Mouse (Mus musculus) macrophage (primary cell): Measurements from ENCODE around the gene Wnt11. TPM values are rescaled to one million over a fixed set of nuclear protein-coding genes. Genes with fewer than 3 reads are reported as not detected.

Experiments
- H3K27ac ChIP-seq: fragments of 350-480 bp; formaldehyde crosslinking; 2 replicates; pipeline ENCODE4 v1.9.0; 2021
- H3K36me3 ChIP-seq: fragments of 350-480 bp; formaldehyde crosslinking; 2 replicates; pipeline ENCODE4 v1.9.0; 2021; ENCODE audit errors: inconsistent target
- H3K4me3 ChIP-seq: fragments of 350-480 bp; formaldehyde crosslinking; 2 replicates; pipeline ENCODE4 v1.9.0; 2021; ENCODE audit errors: inconsistent target
- H3K79me2 ChIP-seq: fragments of 350-480 bp; formaldehyde crosslinking; 2 replicates; pipeline ENCODE4 v1.9.0; 2021; ENCODE audit errors: inconsistent target
- WGBS: methylation state at CpG from one replicate; pipeline ENCODE4 v1.1.7; 2026; ENCODE audit warnings: inconsistent platforms; ENCODE audit not compliant: missing documents; 5-methylcytosine and 5-hydroxymethylcytosine counted together
- polyA plus RNA-seq: library from polyadenylated mRNA; stranded (reverse); fragments of 250-400 nt; gene quantifications from 3 replicates; pipeline ENCODE4 v1.2.4, GENCODE M21; 2018; ENCODE audit warnings: inconsistent platforms

Wnt11 gene
- polyA plus RNA-seq, 1 experiment from 2014 or later, result not detected

GRCm38 (mm10) chr7:98806961-98807360 lies 28.0 kb upstream of the Wnt11 start:
- 94% methylated on average over 2 of the region's 3 CpGs for WGBS
- Histone ChIP-seq H3K27ac (no peak overlapping the region), H3K79me2 (no peaks in the 10 kb centered on the region), H3K4me3 (no peak overlapping the region), H3K36me3 (no peaks in the 10 kb centered on the region)

- no peak overlapping the region for H3K27ac ChIP-seq
- H3K4me3 ChIP-seq, result no peak overlapping the region
- 24% methylated on average over 6 of the region's 6 CpGs for WGBS
- H3K36me3 ChIP-seq, result no peaks in the 10 kb centered on the region
- no peaks in the 10 kb centered on the region for H3K79me2 ChIP-seq
These were observed 25.5 kb upstream of the Wnt11 start for GRCm38 (mm10) chr7:98809372-98809771.

GRCm38 (mm10) chr7:98810619-98811018 lies 24.3 kb upstream of the Wnt11 start:
- no peak overlapping the region for H3K4me3 ChIP-seq
- WGBS, result 95% methylated on average over 2 of the region's 2 CpGs
- H3K36me3 ChIP-seq, result no peaks in the 10 kb centered on the region
- H3K79me2 ChIP-seq, result no peaks in the 10 kb centered on the region
- H3K27ac ChIP-seq, result no peak overlapping the region

DNA sequence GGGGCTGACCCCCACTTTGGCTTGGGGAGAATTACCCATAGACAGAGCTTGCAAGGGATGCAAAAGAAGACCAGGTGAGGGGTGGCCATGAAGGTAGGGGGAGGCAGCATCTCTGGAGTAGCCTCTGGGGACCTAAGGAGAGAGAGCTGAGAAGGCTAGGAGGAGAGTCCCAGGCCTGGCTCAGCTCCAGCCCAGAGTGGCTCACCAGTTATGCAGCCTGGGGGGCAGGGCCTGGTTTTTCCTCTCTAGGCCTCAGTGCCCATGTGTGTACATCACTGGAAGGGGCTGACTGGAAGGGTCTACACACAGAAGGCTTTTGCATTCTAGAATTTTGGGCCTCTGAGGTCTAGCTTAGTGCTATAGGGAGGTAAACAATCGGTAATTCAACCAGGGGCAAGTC lies 14.4 kb upstream of the Wnt11 start:
- Histone ChIP-seq H3K4me3 (no peak overlapping the region), H3K36me3 (no peaks in the 10 kb centered on the region), H3K27ac (no peak overlapping the region), H3K79me2 (no peaks in the 10 kb centered on the region)
- 100% methylated on average over 1 of the region's 1 CpGs for WGBS

DNA sequence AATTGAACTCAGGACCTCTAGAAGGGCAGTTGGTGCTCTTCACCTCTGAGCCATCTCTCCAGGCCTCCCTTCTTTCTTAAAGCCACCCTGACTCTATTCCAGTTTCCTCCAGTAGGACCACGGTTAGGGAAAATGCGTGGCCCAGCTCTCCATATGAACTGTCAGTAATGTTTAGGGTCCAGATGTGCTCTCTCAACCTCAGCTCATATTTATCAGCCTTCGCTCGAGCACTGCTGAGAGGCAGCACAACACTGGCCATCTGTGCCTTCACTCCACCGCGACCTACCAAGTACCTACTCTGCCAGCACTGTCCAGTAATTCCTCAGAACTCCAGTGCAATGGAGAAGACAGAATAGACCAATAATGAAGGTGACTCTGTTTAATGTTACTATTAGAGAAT lies 12.0 kb upstream of the Wnt11 start:
- WGBS, result 99% methylated on average over 6 of the region's 6 CpGs
- no peaks in the 10 kb centered on the region for H3K36me3 ChIP-seq

GRCm38 (mm10) chr7:98823896-98824822 lies 10.8 kb upstream of the Wnt11 start:
- H3K4me3 ChIP-seq, result no peak overlapping the region
- WGBS, result 96% methylated on average over 15 of the region's 15 CpGs
- no peaks in the 10 kb centered on the region for H3K36me3 ChIP-seq
- no peaks in the 10 kb centered on the region for H3K79me2 ChIP-seq
- no peak overlapping the region for H3K27ac ChIP-seq

More for the DNA sequence above, 12.0 kb upstream of the Wnt11 start:
- no peak overlapping the region for H3K4me3 ChIP-seq
- no peak overlapping the region for H3K27ac ChIP-seq
- H3K79me2 ChIP-seq, result no peaks in the 10 kb centered on the region

DNA sequence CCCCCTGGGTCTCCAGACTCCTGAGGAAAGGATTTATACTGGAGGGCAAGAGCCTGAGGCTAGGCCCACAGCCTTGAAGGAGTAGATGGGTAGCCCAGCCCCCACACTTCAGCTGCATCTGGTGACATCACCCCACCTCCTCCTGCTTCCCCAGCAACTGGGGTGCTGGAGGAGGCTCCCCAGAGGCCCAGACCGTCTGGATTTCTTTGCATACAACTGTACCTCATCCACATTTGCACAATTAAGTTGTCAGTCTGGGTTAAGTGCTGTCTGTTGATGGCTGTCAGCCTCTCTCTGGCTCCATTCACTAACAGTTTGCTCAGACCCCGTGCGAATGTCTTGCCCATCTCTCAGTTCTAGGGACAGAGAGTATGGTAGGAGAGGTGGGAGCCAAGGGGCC lies 6.9 kb upstream of the Wnt11 start:
- Histone ChIP-seq H3K79me2 (no peaks in the 10 kb centered on the region), H3K27ac (no peak overlapping the region), H3K36me3 (no peaks in the 10 kb centered on the region), H3K4me3 (no peak overlapping the region)
- 81% methylated on average over 3 of the region's 3 CpGs for WGBS

DNA sequence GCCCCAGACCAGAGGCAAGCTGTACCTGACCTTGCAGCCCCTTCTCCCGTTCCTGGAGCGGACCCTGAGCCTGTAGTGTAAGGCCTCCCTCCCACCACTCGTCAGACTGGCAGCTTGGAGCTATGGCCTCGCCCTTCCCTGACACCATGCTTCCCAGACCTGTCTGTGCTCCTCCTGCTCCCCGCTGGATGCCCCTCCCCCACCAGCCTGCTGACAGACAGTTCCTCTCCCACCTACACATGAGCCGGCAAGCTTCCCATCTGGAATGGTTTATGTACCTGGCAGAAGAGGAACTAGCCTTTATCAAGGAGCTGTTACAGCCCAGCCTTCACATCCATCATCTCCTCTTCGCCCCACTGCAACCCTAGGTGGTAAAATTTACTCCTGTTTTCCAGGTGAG lies 6.0 kb upstream of the Wnt11 start:
- H3K79me2 ChIP-seq, result no peaks in the 10 kb centered on the region
- no peak overlapping the region for H3K27ac ChIP-seq
- no peak overlapping the region for H3K4me3 ChIP-seq
- 79% methylated on average over 7 of the region's 7 CpGs for WGBS
- no peaks in the 10 kb centered on the region for H3K36me3 ChIP-seq

DNA sequence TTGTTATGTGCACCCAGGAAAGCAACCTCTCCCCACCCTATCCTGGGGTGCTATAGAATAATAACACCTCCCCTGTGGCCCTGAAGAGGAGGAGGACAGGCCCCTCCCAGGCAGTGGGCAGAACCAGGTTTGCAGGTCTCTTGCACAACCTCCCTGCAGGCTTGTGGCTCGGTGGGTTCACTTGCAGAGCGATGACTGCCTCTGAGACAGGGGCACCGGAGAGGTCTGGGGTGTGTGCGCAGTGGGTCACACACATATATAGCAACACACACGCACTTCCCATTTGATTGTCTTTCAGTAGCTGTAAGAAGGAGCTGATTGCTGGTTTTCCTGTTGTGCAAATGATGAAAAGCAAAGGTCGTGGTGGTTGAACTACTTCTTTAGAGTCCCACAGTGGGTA lies 3.6 kb upstream of the Wnt11 start:
- no peak overlapping the region for H3K27ac ChIP-seq
- H3K79me2 ChIP-seq, result no peaks in the 10 kb centered on the region
- 15% methylated on average over 6 of the region's 6 CpGs for WGBS
- no peaks in the 10 kb centered on the region for H3K36me3 ChIP-seq
- H3K4me3 ChIP-seq, result no peak overlapping the region

GRCm38 (mm10) chr7:98835519-98836441 lies 868 bp downstream of the Wnt11 start:
- no peak overlapping the region for H3K27ac ChIP-seq
- no peaks in the 10 kb centered on the region for H3K79me2 ChIP-seq
- H3K4me3 ChIP-seq, result no peak overlapping the region
- 3% methylated on average over 45 of the region's 46 CpGs for WGBS
- H3K36me3 ChIP-seq, result no peaks in the 10 kb centered on the region

DNA sequence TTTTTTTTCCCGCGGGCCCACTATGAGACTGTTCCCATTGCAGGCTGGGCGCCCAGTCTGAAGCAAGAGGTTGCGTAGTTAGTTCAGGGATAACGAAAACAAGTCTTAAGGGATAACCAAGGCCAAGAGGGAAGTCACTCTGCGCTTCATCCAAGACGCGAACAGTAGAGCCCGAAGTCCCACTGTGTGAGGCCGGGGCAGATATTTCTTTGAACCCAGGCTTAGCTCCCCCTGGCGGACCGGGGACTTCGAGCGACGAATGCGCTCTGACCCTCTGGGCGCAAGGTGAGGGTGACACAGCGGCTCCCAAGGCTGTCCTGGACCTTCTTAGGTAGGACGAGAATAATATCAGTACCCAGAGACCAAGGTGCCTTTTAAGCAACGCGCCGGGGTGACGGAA lies 1.7 kb downstream of the Wnt11 start:
- 3% methylated on average over 23 of the region's 23 CpGs for WGBS
- Histone ChIP-seq H3K4me3 (no peak overlapping the region), H3K27ac (no peak overlapping the region), H3K79me2 (no peaks in the 10 kb centered on the region), H3K36me3 (no peaks in the 10 kb centered on the region)

- no peaks in the 10 kb centered on the region for H3K36me3 ChIP-seq
- 4% methylated on average over 16 of the region's 17 CpGs for WGBS
- no peak overlapping the region for H3K4me3 ChIP-seq
- H3K27ac ChIP-seq, result no peak overlapping the region
- no peaks in the 10 kb centered on the region for H3K79me2 ChIP-seq
These were observed 3.0 kb downstream of the Wnt11 start for GRCm38 (mm10) chr7:98837901-98838300.

DNA sequence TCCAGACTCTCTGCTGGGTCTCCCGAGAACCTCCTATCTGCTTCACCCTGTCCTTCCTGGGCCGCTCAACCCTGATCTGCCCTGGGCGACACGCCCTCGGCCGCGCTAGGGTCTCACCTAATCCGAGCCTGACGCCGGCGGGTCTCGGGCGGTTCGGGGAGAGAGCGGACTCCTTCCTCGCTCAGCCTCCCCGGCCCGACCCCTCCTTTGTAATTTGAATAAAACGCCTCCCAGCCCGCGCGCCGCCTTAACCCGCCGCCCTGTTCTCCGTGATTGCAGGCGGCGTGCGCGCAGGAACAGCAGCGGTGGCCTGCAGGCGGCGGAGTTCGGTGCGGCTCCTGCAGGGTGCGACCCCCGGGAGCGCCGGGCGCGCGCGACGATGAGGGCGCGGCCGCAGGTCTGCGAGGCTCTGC lies 3.8 kb downstream of the Wnt11 start:
- H3K79me2 ChIP-seq, result no peaks in the 10 kb centered on the region
- H3K27ac ChIP-seq, result no peak overlapping the region
- no peaks in the 10 kb centered on the region for H3K36me3 ChIP-seq
- WGBS, result 1% methylated on average over 47 of the region's 48 CpGs
- no peak overlapping the region for H3K4me3 ChIP-seq

GRCm38 (mm10) chr7:98839312-98839711 lies 4.4 kb downstream of the Wnt11 start:
- H3K27ac ChIP-seq, result no peak overlapping the region
- 19% methylated on average over 12 of the region's 12 CpGs for WGBS
- no peak overlapping the region for H3K4me3 ChIP-seq
- H3K36me3 ChIP-seq, result no peaks in the 10 kb centered on the region
- no peaks in the 10 kb centered on the region for H3K79me2 ChIP-seq

DNA sequence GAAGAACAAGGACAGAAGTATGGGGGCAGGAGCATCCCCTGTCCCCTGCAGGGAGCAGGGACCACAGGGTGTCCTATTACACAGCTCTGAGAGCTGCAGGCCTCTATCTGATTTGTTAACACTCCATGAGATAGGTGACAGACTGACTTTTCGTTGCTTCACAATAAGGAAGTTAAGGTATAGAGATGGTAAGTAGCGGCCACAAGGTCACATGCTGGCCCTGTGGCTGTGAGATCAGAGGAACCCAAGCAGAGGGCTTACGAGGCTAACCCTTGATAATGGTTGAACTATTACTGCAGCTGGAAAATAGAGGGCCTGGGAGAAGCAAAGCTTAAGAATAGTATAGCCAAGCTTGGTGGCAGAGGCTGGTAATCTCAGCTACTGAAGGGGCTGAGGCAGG lies 5.9 kb downstream of the Wnt11 start:
- Histone ChIP-seq H3K4me3 (no peak overlapping the region), H3K36me3 (no peaks in the 10 kb centered on the region), H3K27ac (no peak overlapping the region), H3K79me2 (no peaks in the 10 kb centered on the region)
- 35% methylated on average over 3 of the region's 3 CpGs for WGBS
